Mouse (Mus musculus) forebrain, embryonic 13.5 days (tissue): ENCODE measurements around the gene Naa38. TPM values are rescaled to one million over a fixed set of nuclear protein-coding genes. Genes with fewer than 3 reads are reported as not detected.

ENCODE experiments used
- ATAC-seq: fragments of 200-750 bp; cut with Nextera tagmentation; 2 replicates; pipeline ENCODE4 v1.8.0; 2017
- H3K27ac ChIP-seq: fragments of 300-500 bp; sonication (generic); 2 replicates; pipeline ENCODE4 v1.5.1; 2015; ENCODE audit warnings: inconsistent platforms, mild to moderate bottlenecking, moderate library complexity
- H3K27me3 ChIP-seq: fragments of 300-500 bp; sonication (generic); 2 replicates; pipeline ENCODE4 v1.6.1; 2015; ENCODE audit warnings: mild to moderate bottlenecking, inconsistent platforms
- H3K36me3 ChIP-seq: fragments of 300-500 bp; sonication (generic); 2 replicates; pipeline ENCODE4 v1.6.1; 2015; ENCODE audit warnings: mild to moderate bottlenecking, inconsistent platforms; ENCODE audit not compliant: poor library complexity, severe bottlenecking
- H3K4me1 ChIP-seq: fragments of 300-500 bp; sonication (generic); 2 replicates; pipeline ENCODE4 v1.6.1; 2015; ENCODE audit warnings: inconsistent platforms
- H3K4me2 ChIP-seq: fragments of 300-500 bp; sonication (generic); 2 replicates; pipeline ENCODE4 v1.6.1; 2015; ENCODE audit warnings: inconsistent platforms, mild to moderate bottlenecking, moderate library complexity
- H3K4me3 ChIP-seq: fragments of 300-500 bp; sonication (generic); 2 replicates; pipeline ENCODE4 v1.5.1; 2015; ENCODE audit warnings: mild to moderate bottlenecking, inconsistent platforms
- H3K9ac ChIP-seq: fragments of 300-500 bp; sonication (generic); 2 replicates; pipeline ENCODE4 v1.6.1; 2015; ENCODE audit warnings: mild to moderate bottlenecking, inconsistent platforms
- H3K9me3 ChIP-seq: fragments of 300-500 bp; sonication (generic); replicated peaks from 2 replicates; pipeline ENCODE4 v1.6.1; 2016; ENCODE audit warnings: inconsistent platforms
- WGBS: fragments of 180-500 bp; shearing (Covaris S2); methylation state at CpG from one replicate; pipeline ENCODE4 v1.1.7; 2015; 5-methylcytosine and 5-hydroxymethylcytosine counted together
- polyA plus RNA-seq: library from polyadenylated mRNA; unstranded; fragments of >200 nt; fragmentation: Nextera tagmentation; extraction: Ambion mirVana; gene quantifications from 2 replicates; pipeline ENCODE4 v1.2.1, GENCODE M21; 2015

Naa38 gene
- polyA plus RNA-seq, 1 experiment from 2014 or later: 108 TPM

GRCm38 (mm10) chr11:69432640-69432982 lies 37.3 kb downstream of the Naa38 start:
- Histone ChIP-seq H3K27me3 (peaks cover 4% of the 10 kb centered on the region; the same call in 1 of the 2 replicates), H3K27ac (no peak overlapping the region), H3K9me3 (no peaks in the 10 kb centered on the region), H3K9ac (no peak overlapping the region), H3K36me3 (no peaks in the 10 kb centered on the region), H3K4me2 (no peak overlapping the region), H3K4me3 (no peak overlapping the region), H3K4me1 (peaks cover 7% of the 10 kb centered on the region)
- WGBS: 78% methylated on average over 11 of the region's 11 CpGs
- ATAC-seq: no peak

- ATAC-seq: no peak
- peaks cover 4% of the 10 kb centered on the region; the same call in 1 of the 2 replicates for H3K27me3 ChIP-seq
- H3K9ac ChIP-seq: no peak overlapping the region
- H3K36me3 ChIP-seq: no peaks in the 10 kb centered on the region
- H3K4me1 ChIP-seq: peaks cover 7% of the 10 kb centered on the region
- H3K4me3 ChIP-seq: no peak overlapping the region
- no peak overlapping the region for H3K27ac ChIP-seq
- H3K9me3 ChIP-seq: no peaks in the 10 kb centered on the region
- WGBS: 68% methylated on average over 6 of the region's 6 CpGs
- H3K4me2 ChIP-seq: no peak overlapping the region
Observed at GRCm38 (mm10) chr11:69433189-69433588, 37.9 kb downstream of the Naa38 start.

- ATAC-seq: no peak
Observed at GRCm38 (mm10) chr11:69437291-69437690, 42.0 kb downstream of the Naa38 start.

GRCm38 (mm10) chr11:69443328-69443727 lies 48.0 kb downstream of the Naa38 start:
- Histone ChIP-seq H3K4me2 (no peak overlapping the region), H3K4me3 (no peak overlapping the region), H3K36me3 (no peaks in the 10 kb centered on the region), H3K4me1 (no peaks in the 10 kb centered on the region), H3K27me3 (no peaks in the 10 kb centered on the region), H3K27ac (no peak overlapping the region), H3K9me3 (no peaks in the 10 kb centered on the region), H3K9ac (no peak overlapping the region)
- no peak for ATAC-seq
- 60% methylated on average over 5 of the region's 5 CpGs for WGBS

More at GRCm38 (mm10) chr11:69437291-69437690, 42.0 kb downstream of the Naa38 start:
- no peaks in the 10 kb centered on the region for H3K36me3 ChIP-seq
- no peak overlapping the region for H3K4me3 ChIP-seq
- no peak overlapping the region for H3K27ac ChIP-seq
- peaks cover 1% of the 10 kb centered on the region for H3K4me1 ChIP-seq
- H3K27me3 ChIP-seq: peaks cover 4% of the 10 kb centered on the region; the same call in 1 of the 2 replicates
- H3K9ac ChIP-seq: no peak overlapping the region
- WGBS: 61% methylated on average over 3 of the region's 3 CpGs
- H3K4me2 ChIP-seq: no peak overlapping the region
- no peaks in the 10 kb centered on the region for H3K9me3 ChIP-seq

Other genes with a start within 250 kb of the Naa38 start
- not detected in 2 replicates for gene Alox12b, start 238.5 kb upstream of the Naa38 start, polyA plus RNA-seq
- not detected in 2 replicates for gene Alox8, start 197.6 kb upstream of the Naa38 start, polyA plus RNA-seq
- gene Gucy2e, start 158.5 kb upstream of the Naa38 start, polyA plus RNA-seq: 0.18 and 0.29 TPM in 2 replicates
- 37.1 and 43.3 TPM in 2 replicates for gene Cntrob, start 71.7 kb upstream of the Naa38 start, polyA plus RNA-seq
- 208 and 210 TPM in 2 replicates for gene Trappc1, start 71.5 kb upstream of the Naa38 start, polyA plus RNA-seq
- gene Kcnab3, start 69.2 kb upstream of the Naa38 start, polyA plus RNA-seq: 3.7 and 4.0 TPM in 2 replicates
- 72.6 and 78.8 TPM in 2 replicates for gene Rnf227, start 55.0 kb upstream of the Naa38 start, polyA plus RNA-seq
- gene Chd3, start 26.1 kb upstream of the Naa38 start, polyA plus RNA-seq: 104 and 106 TPM in 2 replicates
- gene Cyb5d1, start 144 bp downstream of the Naa38 start, polyA plus RNA-seq: 45.9 and 48.6 TPM in 2 replicates
- 6.3 and 6.6 TPM in 2 replicates for gene Tmem88, start 2.7 kb downstream of the Naa38 start, polyA plus RNA-seq
- 55.4 and 59.3 TPM in 2 replicates for gene Kdm6b, start 18.2 kb downstream of the Naa38 start, polyA plus RNA-seq
- gene Dnah2, start 153.6 kb downstream of the Naa38 start, polyA plus RNA-seq: 1.7 and 2.0 TPM in 2 replicates
- 63.1 and 72.0 TPM in 2 replicates for gene Efnb3, start 164.7 kb downstream of the Naa38 start, polyA plus RNA-seq
- 32.0 and 35.1 TPM in 2 replicates for gene Wrap53, start 184.8 kb downstream of the Naa38 start, polyA plus RNA-seq
- gene Trp53, start 184.9 kb downstream of the Naa38 start, polyA plus RNA-seq: 119 and 129 TPM in 2 replicates
- gene Atp1b2, start 210.5 kb downstream of the Naa38 start, polyA plus RNA-seq: 12.7 and 14.0 TPM in 2 replicates
- gene Shbg, start 222.4 kb downstream of the Naa38 start, polyA plus RNA-seq: not detected in 2 replicates
- gene Sat2, start 226.5 kb downstream of the Naa38 start, polyA plus RNA-seq: 20.6 and 22.7 TPM in 2 replicates
- 38.7 and 42.2 TPM in 2 replicates for gene Fxr2, start 237.5 kb downstream of the Naa38 start, polyA plus RNA-seq